Mouse (Mus musculus) heart, adult 2 months (tissue): ENCODE results near the gene Sv2c.

Experiments used
- CTCF ChIP-seq: fragments of 200-600 bp; IDR thresholded peaks from 2 replicates; pipeline ENCODE4 v1.8.1; 2022; ENCODE audit warnings: antibody characterized with exemption, mild to moderate bottlenecking, moderate library complexity
- POLR2A ChIP-seq: fragments of 200-500 bp; IDR thresholded peaks from 2 replicates; pipeline ENCODE4 v1.6.1; 2011; ENCODE audit warnings: mild to moderate bottlenecking, low read depth, low read length, control low read depth; ENCODE audit not compliant: insufficient read depth

GRCm38 (mm10) chr13:96131911-96132310 lies 466 bp downstream of the Sv2c start:
- TF ChIP-seq CTCF (no peak), POLR2A (no peak)
